Mouse (Mus musculus) retina, postnatal 1 day (tissue): ENCODE results near the gene H2afj.
A peak's percentile ranks its signal among the peaks of the same experiment; 100 is the strongest.
"Not testable (repeated sequence)": the region's sequence is repeated elsewhere in the genome, so short reads cannot be mapped to it uniquely, and the experiment has no call there.

Experiments used
- DNase-seq: peaks from one replicate; pipeline ENCODE4 v3.0.0-alpha.2; 2012

Gene H2afj

GRCm38 (mm10) chr6:136808014-136808417, at the start of gene H2afj:
Gene H2afj (plus strand): TSS chr6:136808244.
- DNase-seq: peak; percentile 97

DNA sequence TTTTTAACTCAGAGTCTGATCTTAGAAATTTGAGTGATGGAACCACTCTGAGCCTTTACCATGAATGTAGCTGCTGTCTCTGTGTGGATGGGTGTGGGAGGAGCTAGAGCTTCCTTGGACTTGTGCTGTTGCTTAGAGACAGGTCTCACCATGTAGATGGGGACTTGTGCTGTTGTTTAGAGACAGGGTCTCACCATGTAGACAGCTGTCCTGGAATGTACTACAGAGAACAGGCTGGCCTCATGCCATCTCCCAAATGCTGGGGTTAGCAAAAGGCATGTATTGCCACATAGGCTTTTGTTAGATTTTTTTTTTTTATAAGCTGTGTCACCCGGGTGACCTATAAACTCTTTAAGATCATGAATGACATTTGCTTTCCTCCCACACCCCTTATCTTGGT, 44.1 kb upstream of the H2afj start:
- no peak for DNase-seq

- no peak for DNase-seq
Measured at GRCm38 (mm10) chr6:136769143-136769542, 38.9 kb upstream of the H2afj start.

GRCm38 (mm10) chr6:136769859-136770258, 38.2 kb upstream of the H2afj start:
- no peak for DNase-seq

DNA sequence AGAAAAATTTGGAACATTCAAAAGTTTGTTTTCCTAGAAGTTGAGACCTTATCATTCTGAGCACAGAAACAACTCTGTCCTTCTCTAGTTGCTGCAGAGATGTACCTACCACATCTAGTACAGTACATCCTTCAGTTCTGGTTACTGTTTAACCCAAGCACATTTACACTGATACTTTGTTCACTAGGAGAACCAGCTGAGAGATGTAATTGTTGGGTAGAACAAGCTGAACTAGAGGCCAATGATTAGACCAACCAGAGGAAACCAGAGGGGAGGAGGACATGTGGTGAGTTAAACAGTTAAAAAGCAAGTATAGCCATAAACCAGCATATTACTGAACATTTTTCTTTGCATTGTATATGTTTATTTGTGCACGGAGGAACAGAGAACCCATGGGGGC, 31.7 kb upstream of the H2afj start:
- no peak for DNase-seq

GRCm38 (mm10) chr6:136781377-136781986, 26.6 kb upstream of the H2afj start, which contains the start of gene Gucy2c:
Gene Gucy2c (minus strand): TSS chr6:136781765.
- no peak for DNase-seq

DNA sequence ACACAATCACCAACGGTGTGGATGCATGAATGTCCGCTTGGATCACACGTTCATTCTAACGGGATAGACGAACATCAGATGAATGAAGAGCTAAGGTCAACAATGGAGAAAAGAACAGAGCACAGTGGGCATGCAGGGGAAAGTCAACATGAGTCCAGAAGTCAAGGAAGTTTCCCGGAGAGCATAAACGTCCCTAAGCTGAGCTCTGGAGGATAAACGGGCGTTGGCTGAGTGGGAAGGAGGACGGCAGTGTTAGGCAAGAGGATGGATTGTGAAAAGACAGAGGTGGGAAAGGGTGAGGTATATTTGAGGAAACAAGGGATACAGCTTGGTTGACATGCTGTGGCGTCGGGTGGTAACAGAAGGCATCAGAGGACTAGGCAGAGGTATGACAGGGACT, 25.9 kb upstream of the H2afj start:
- DNase-seq: no peak

DNA sequence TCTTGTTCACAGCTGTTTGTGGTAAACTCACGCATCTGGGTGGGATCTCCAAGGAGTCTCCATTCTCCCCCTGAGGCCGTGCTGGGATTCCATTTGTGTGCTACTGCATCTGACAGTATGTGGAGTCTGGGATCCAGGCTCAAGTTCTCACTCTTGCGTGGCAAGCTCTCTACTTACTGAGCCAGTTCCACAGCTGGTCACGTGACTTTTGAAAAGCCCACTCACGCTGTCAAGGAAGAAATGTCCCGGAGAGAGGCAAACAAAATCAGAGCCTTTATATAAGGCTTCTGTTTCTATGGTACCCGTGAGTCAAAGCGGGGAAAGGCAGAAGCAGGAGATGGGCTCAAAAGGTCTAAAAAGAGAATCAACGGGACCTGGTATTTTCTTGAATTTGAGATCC, 25.3 kb upstream of the H2afj start:
- DNase-seq: no peak

GRCm38 (mm10) chr6:136789391-136789971, 18.6 kb upstream of the H2afj start:
- DNase-seq: no peak

GRCm38 (mm10) chr6:136792884-136793758, 14.9 kb upstream of the H2afj start:
- peak; percentile 20 for DNase-seq

DNA sequence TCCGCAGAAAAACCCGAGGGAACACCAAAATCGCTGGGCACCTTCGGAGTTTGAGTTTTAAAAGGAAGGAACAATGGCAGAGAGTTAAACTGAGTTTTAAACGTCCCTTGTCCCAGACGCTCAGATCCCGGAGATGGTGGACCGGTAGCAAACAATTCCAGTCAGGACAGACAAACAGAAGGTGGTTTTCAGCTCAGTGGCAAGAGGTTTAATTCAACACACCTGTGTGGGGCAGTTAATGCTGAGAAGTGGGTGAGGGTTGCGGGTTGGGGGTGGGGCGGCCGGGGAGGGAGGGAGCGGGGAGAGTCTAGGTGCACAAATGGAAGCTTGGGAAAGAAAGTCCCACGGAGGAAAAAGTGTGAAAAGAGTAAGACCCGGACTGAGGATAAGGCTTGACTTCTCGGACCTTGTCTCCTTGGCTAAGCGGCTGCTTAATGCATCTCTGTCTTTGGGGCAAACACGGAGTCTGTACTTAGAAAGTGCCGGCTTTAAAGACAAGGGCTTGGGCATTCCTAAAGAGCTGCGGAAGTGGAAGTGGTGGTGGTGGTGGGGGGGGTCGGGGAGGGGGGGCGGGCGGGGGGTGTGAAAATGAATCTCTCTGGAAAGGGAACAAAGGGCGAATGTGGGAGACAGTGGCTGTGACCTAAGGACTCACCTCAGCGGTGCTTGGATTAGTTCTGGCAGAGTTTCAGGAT, 14.1 kb upstream of the H2afj start:
- DNase-seq: peak; percentile 32

DNA sequence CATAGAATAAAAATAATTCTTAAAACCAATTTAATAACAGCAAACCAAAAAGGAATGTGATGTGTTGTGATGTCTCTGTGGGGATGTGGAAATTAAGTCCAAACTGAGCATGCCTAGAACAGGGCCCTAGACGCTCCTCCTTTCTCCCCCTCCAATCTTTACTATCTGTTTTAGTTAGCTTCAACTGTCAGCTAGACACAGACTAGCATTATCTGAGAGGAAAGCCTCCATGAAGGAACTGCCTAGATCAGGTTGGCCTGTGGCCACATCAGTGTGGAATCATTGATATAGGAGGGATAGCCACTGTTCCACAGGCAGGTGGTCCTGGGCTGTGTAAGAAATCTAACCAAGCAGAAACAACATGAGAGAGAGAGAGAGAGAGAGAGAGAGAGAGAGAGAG, 12.9 kb upstream of the H2afj start:
- DNase-seq: peak; percentile 38

- DNase-seq: peak; percentile 17
Measured at GRCm38 (mm10) chr6:136795850-136796249, 12.2 kb upstream of the H2afj start.

DNA sequence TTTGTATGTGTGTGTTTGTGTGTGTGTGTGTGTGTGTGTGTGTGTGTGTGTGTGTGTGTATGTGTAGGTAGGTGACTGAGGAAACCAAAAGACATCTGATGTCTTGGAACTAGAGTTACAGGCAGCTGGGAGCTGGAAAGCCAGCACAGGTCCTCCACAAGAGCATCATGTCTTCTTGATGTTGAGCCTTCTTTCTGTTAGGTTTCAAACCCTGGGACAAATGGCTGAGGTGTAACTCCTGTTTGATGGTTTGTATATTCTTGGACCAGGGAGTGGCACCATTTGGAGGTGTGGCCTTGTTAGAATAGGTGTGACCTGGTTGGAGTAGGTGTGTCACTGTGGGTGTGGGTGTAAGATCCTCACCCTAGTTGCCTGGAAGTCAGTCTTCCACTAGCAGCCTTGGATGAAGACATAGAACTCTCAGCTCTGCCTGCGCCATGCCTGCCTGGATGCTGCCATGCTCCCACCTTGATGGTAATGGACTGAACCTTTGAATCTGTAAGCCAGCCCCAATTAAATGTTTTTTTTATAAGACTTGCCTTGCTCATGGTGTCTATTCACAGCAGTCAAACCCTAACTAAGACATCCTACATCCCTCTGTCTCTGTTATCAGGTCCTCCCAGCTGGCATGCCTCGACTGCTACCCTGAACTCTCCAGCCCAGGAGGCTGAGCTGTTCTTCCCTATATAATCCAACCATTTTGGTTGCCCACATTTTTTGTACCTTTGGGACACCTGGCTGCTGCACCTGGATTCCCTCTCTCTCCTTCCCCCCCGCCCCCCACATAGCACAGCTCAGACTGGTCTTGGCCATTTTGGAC, 10.0 kb upstream of the H2afj start:
- not testable (repeated sequence) for DNase-seq

DNA sequence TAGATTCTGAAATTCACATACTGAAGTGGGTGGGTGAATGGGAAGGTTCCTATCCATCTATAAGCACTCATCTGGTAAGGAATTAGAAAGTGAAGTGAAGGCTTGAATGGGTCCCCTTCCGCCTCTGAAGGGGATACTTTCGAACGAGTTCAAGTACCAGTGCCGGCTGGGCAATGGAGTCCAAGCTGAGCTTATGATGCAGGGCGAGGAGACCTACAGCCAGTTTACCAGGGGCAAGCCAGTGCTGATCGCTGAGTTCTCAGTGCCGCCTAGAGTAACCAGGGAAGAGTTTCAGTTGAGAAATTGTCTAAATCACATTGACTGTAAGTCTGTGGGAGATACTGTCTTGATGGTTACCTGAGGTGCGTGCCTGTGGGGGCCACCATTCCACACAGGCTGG, 7.3 kb upstream of the H2afj start:
- no peak for DNase-seq

- no peak for DNase-seq
Measured at GRCm38 (mm10) chr6:136801274-136801673, 6.8 kb upstream of the H2afj start.

GRCm38 (mm10) chr6:136803093-136803738, 4.8 kb upstream of the H2afj start:
- no peak for DNase-seq

- peak; percentile 95 for DNase-seq
Measured at GRCm38 (mm10) chr6:136803739-136804633, 4.1 kb upstream of the H2afj start, which contains the start of gene Hist4h4. Gene Hist4h4 (minus strand): TSS chr6:136804415.

GRCm38 (mm10) chr6:136804705-136805408, 3.2 kb upstream of the H2afj start:
- DNase-seq: no peak

GRCm38 (mm10) chr6:136805409-136805775, 2.7 kb upstream of the H2afj start:
- no peak for DNase-seq
